Mouse (Mus musculus) heart, postnatal 0 days (tissue): ENCODE results near the gene Gm17545. TPM values are rescaled to one million over a fixed set of nuclear protein-coding genes. Genes with fewer than 3 reads are reported as not detected.

ENCODE experiments used
- ATAC-seq: fragments of 200-750 bp; cut with Nextera tagmentation; 2 replicates; pipeline ENCODE4 v1.8.0; 2017; ENCODE audit warnings: low read depth, moderate number of reproducible peaks, moderate library complexity; ENCODE audit not compliant: insufficient read depth
- DNase-seq: peaks from one replicate; pipeline ENCODE4 v3.0.0-alpha.2; 2016; ENCODE audit warnings: low spot score
- H3K27ac ChIP-seq: fragments of 300-500 bp; sonication (generic); 2 replicates; pipeline ENCODE4 v1.5.1; 2014; ENCODE audit warnings: low read depth, mild to moderate bottlenecking
- H3K27me3 ChIP-seq: fragments of 300-500 bp; sonication (generic); 2 replicates; pipeline ENCODE4 v1.6.1; 2014; ENCODE audit warnings: low read length, mixed read lengths; ENCODE audit not compliant: control insufficient read depth, insufficient read depth
- H3K36me3 ChIP-seq: fragments of 300-500 bp; sonication (generic); replicated peaks from 2 replicates; pipeline ENCODE4 v1.6.1; 2014; ENCODE audit warnings: low read length, mixed read lengths; ENCODE audit not compliant: control insufficient read depth, insufficient read depth
- H3K4me1 ChIP-seq: fragments of 300-500 bp; sonication (generic); 2 replicates; pipeline ENCODE4 v1.6.1; 2014; ENCODE audit warnings: antibody characterized with exemption; ENCODE audit not compliant: control insufficient read depth, insufficient read depth
- H3K4me2 ChIP-seq: fragments of 300-500 bp; sonication (generic); 2 replicates; pipeline ENCODE4 v1.6.1; 2014; ENCODE audit warnings: low read depth, mild to moderate bottlenecking, low read length, moderate library complexity
- H3K4me3 ChIP-seq: fragments of 300-500 bp; sonication (generic); 2 replicates; pipeline ENCODE4 v1.5.1; 2014; ENCODE audit warnings: low read depth, low read length
- H3K9ac ChIP-seq: fragments of 300-500 bp; sonication (generic); replicated peaks from 2 replicates; pipeline ENCODE4 v1.6.1; 2014; ENCODE audit warnings: low read depth, low read length, mixed read lengths
- H3K9me3 ChIP-seq: fragments of 300-500 bp; sonication (generic); replicated peaks from 2 replicates; pipeline ENCODE4 v1.6.1; 2016; ENCODE audit warnings: low read length; ENCODE audit not compliant: control insufficient read depth
- CTCF ChIP-seq: IDR thresholded peaks from 2 replicates; pipeline ENCODE4 v1.5.1; 2016; ENCODE audit warnings: antibody characterized with exemption, control low read depth, low read depth
- EP300 ChIP-seq: IDR thresholded peaks from 2 replicates; pipeline ENCODE4 v1.6.1; 2016; ENCODE audit warnings: antibody characterized with exemption, low read depth
- WGBS: fragments of 180-500 bp; shearing (Covaris S2); extraction: QIAGEN DNeasy Blood & Tissue Kit; methylation state at CpG from one replicate; pipeline ENCODE4 v1.1.7; 2014; 5-methylcytosine and 5-hydroxymethylcytosine counted together
- polyA plus RNA-seq: library from polyadenylated mRNA; unstranded; fragments of >200 nt; fragmentation: Nextera tagmentation; extraction: Ambion mirVana; gene quantifications from 2 replicates; pipeline ENCODE4 v1.2.1, GENCODE M21; 2015
- total RNA-seq: library from RNA; depleted of rRNA; stranded (reverse); fragments of >200 nt; gene quantifications from 2 replicates; pipeline ENCODE4 v1.2.3, GENCODE M21; 2014; ENCODE audit warnings: low replicate concordance

The Gm17545 gene
- total and polyA plus RNA-seq, 2 experiments from 2014 or later = not detected

DNA sequence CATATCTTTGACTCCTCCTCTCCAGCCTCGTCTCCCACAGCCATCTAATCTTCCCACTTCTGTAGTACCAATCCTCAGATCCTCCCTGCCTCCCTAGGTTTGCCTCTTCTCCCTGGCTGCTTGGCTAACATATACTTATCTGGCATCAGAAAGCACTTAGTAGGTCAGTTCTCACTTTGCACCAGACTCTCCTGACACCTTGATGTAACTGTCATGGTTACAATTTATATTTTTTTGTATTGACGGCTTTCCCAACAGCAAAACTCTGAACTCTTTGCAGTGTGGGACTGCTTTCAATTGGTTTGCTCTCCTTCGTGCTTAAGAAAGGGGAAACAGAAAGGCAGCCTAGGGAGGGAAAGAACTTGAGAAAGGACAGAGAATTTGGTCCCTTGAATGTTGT lies 37.9 kb upstream of the Gm17545 start:
- Histone ChIP-seq H3K4me3 (no peak overlapping the region), H3K27ac (no peak overlapping the region), H3K36me3 (no peaks in the 10 kb centered on the region), H3K4me1 (peaks cover 7% of the 10 kb centered on the region), H3K9me3 (no peaks in the 10 kb centered on the region), H3K9ac (no peak overlapping the region), H3K4me2 (no peak overlapping the region), H3K27me3 (no peaks in the 10 kb centered on the region)
- ATAC-seq = no peak
- no peak for DNase-seq
- WGBS = 64% methylated on average over 3 of the region's 3 CpGs
- TF ChIP-seq CTCF (no peak), EP300 (no peak)

DNA sequence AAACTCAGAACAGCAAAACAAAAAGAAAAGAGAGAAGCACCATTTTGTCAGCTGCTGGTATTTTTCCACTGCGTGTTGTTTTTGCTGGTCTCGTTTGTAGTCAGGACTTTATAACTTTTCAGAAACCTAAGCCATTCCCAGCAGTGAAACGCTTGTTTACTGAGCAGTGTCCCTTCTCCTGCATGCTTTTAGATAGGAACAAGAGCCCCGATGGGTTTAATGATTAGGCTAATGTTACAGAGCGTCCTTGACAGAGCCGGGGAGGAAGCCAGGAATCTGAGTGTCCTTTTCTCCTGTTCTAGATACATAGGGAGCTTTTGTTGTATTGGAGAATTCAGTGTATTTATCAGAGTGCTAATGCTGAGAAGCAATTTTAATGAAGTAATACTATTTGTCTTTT lies 36.5 kb upstream of the Gm17545 start:
- no peak overlapping the region for H3K4me3 ChIP-seq
- WGBS = 46% methylated on average over 6 of the region's 6 CpGs
- no peak overlapping the region for H3K27ac ChIP-seq
- no peak overlapping the region for H3K4me2 ChIP-seq
- ATAC-seq (no peak), DNase-seq (no peak)
- no peaks in the 10 kb centered on the region for H3K27me3 ChIP-seq
- TF ChIP-seq EP300 (no peak), CTCF (no peak)
- H3K4me1 ChIP-seq = 0 out of 2 replicates have a peak, but pooled peaks cover 5% of the 10 kb centered on the region
- no peaks in the 10 kb centered on the region for H3K36me3 ChIP-seq
- no peak overlapping the region for H3K9ac ChIP-seq
- no peaks in the 10 kb centered on the region for H3K9me3 ChIP-seq

DNA sequence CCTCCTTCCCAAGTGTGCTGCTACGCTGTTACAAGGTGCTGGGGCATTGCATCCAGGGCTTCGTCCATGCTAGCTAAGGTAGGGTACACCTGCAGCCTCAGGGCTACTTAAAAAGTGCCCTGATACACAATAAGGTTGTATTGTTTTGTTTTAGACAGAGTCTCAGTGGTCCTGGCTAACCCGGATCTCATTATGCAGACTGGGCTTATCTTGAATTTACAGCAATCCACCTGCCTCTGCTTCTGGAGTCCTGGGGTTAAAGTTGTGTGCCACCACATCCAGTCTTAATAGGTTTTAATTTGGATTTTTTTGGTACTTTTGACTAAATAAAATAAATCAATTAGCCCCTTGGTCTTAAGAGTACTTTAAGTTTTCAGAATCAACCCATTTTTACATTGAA lies 34.2 kb upstream of the Gm17545 start:
- no peak overlapping the region for H3K9ac ChIP-seq
- no peaks in the 10 kb centered on the region for H3K27me3 ChIP-seq
- no peak overlapping the region for H3K4me3 ChIP-seq
- H3K4me2 ChIP-seq = no peak overlapping the region
- ATAC-seq (no peak), DNase-seq (no peak)
- TF ChIP-seq CTCF (no peak), EP300 (no peak)
- WGBS = 76% methylated on average over 3 of the region's 3 CpGs
- H3K27ac ChIP-seq = no peak overlapping the region
- no peaks in the 10 kb centered on the region for H3K36me3 ChIP-seq
- H3K9me3 ChIP-seq = no peaks in the 10 kb centered on the region
- 0 out of 2 replicates have a peak, but pooled peaks cover 5% of the 10 kb centered on the region for H3K4me1 ChIP-seq

DNA sequence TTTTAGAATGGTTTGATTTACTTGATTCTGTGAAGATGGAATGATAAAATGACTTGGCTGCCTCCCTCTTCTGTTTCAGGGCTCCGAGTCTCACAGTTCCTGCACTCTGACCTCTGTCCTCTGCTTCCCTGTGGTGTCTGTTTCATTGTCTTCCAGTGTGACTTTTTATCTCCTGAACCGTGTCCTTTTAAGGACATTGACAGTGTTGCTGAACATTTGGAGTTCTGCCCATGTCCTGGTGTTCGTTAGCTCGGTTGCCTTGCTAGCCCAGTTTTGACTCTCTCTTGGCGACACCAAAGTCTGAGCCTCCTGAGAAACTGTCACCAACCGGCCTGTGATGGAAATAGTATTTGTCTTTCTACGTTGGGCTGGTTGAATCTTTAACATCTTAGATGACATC lies 33.6 kb upstream of the Gm17545 start:
- 21% methylated on average over 7 of the region's 7 CpGs for WGBS
- H3K4me1 ChIP-seq = 0 out of 2 replicates have a peak, but pooled peaks cover 5% of the 10 kb centered on the region
- ATAC-seq (peak; percentile 24; the same call in 1 of the 2 replicates), DNase-seq (peak; percentile 22)
- H3K4me3 ChIP-seq = no peak overlapping the region
- H3K36me3 ChIP-seq = no peaks in the 10 kb centered on the region
- H3K4me2 ChIP-seq = no peak overlapping the region
- TF ChIP-seq CTCF (no peak), EP300 (no peak)
- H3K27ac ChIP-seq = no peak overlapping the region
- no peak overlapping the region for H3K9ac ChIP-seq
- H3K27me3 ChIP-seq = no peaks in the 10 kb centered on the region
- no peaks in the 10 kb centered on the region for H3K9me3 ChIP-seq

DNA sequence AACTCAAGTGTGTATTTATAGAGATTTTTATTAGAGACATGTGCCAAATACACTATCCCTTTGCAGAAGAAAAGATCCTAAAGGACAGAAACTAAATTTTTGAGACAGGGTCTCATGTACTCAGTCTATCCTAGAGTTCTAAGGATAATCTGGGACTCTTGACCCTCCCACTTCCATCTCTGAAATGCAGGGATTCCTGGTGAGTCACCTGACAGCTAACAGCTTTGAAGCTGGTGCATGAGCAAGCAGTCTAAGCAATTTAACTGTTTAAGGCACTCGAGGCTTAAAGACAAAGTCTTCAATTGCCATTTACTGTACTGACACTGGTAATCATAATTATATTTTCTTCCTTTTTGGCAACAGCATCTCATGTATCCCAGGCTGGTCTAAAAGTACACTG lies 31.5 kb upstream of the Gm17545 start:
- no peak overlapping the region for H3K9ac ChIP-seq
- 21% methylated on average over 1 of the region's 1 CpGs for WGBS
- H3K4me1 ChIP-seq = 0 out of 2 replicates have a peak, but pooled peaks cover 5% of the 10 kb centered on the region
- no peaks in the 10 kb centered on the region for H3K36me3 ChIP-seq
- DNase-seq = no peak
- no peak for ATAC-seq
- no peak for TF ChIP-seq CTCF
- no peak for TF ChIP-seq EP300
- no peak overlapping the region for H3K4me2 ChIP-seq
- H3K4me3 ChIP-seq = no peak overlapping the region
- H3K27ac ChIP-seq = no peak overlapping the region
- no peaks in the 10 kb centered on the region for H3K9me3 ChIP-seq
- no peaks in the 10 kb centered on the region for H3K27me3 ChIP-seq

DNA sequence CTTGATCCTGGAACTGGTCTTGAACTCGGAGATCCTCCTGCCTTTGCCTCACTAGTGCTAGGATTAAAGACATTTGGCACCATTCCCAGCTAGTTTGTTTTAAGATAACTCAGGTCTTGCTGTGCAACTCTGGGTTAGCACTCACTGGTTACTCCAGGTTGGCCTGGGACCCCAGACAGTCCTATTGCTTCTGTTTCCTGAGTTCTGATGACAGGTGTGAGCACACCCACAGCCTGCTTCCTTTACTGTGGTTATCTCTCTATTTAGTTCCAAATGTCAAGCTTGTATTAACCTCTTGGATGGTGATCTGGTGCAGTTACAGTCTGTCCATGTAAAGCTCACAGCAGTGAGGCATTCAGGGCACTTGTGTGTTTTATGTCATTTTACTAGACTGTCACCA lies 30.6 kb upstream of the Gm17545 start:
- DNase-seq (no peak), ATAC-seq (no peak)
- 0 out of 2 replicates have a peak, but pooled peaks cover 5% of the 10 kb centered on the region for H3K4me1 ChIP-seq
- no peak overlapping the region for H3K9ac ChIP-seq
- TF ChIP-seq CTCF = no peak
- no peak for TF ChIP-seq EP300
- WGBS = 33% methylated on average over 1 of the region's 1 CpGs
- H3K4me3 ChIP-seq = no peak overlapping the region
- H3K27me3 ChIP-seq = no peaks in the 10 kb centered on the region
- peak overlapping the region; percentile 9; the same call in 1 of the 2 replicates for H3K27ac ChIP-seq
- no peaks in the 10 kb centered on the region for H3K9me3 ChIP-seq
- no peak overlapping the region for H3K4me2 ChIP-seq
- no peaks in the 10 kb centered on the region for H3K36me3 ChIP-seq
